Mouse (Mus musculus) liver, adult 10 weeks (tissue): ENCODE data around the gene Gm3047. TPM values are rescaled to one million over a fixed set of nuclear protein-coding genes. Genes with fewer than 3 reads are reported as not detected.

Source experiments
- polyA plus RNA-seq: library from polyadenylated mRNA; stranded (reverse); fragments of 350-450 nt; fragmentation: Illumina TruSeq; extraction: RNeasy Lipid Tissue Mini Kit (QIAGEN cat#74804); gene quantifications from one replicate; pipeline ENCODE4 v1.2.3, GENCODE M21; 2014; ENCODE audit warnings: low read depth, low replicate concordance

The Gm3047 gene
- not detected for polyA plus RNA-seq

GRCm38 (mm10) chr14:4555105-4555504 is at the start of gene Gm3047:
TSS of gene Gm3047 (plus strand) at chr14:4555405.

Other genes starting within 250 kb of the Gm3047 start
- gene Gm3149, start 238.1 kb upstream of the Gm3047 start, polyA plus RNA-seq = not detected
- not detected for gene 2610042L04Rik, start 220.6 kb upstream of the Gm3047 start, polyA plus RNA-seq
- not detected for gene Gm3159, start 157.9 kb upstream of the Gm3047 start, polyA plus RNA-seq
- gene Gm3164, start 140.0 kb upstream of the Gm3047 start, polyA plus RNA-seq = not detected
- gene Gm3173, start 124.4 kb upstream of the Gm3047 start, polyA plus RNA-seq = not detected
- gene Gm3182, start 73.7 kb upstream of the Gm3047 start, polyA plus RNA-seq = not detected
- not detected for gene Gm8159, start 76.9 kb downstream of the Gm3047 start, polyA plus RNA-seq
- not detected for gene Gm3239, start 108.8 kb downstream of the Gm3047 start, polyA plus RNA-seq
- not detected for gene Gm7876, start 153.8 kb downstream of the Gm3047 start, polyA plus RNA-seq
- gene Gm3252, start 171.4 kb downstream of the Gm3047 start, polyA plus RNA-seq = not detected
- not detected for gene Gm9602, start 220.9 kb downstream of the Gm3047 start, polyA plus RNA-seq